Mouse (Mus musculus) heart, adult 9 months (tissue): ENCODE measurements around the gene Adgrf2.
A peak's percentile ranks its signal among the peaks of the same experiment; 100 is the strongest.

ENCODE experiments used
- DNase-seq, 2 experiments: peaks; one replicate each; pipeline ENCODE4 v3.0.0; 2022; ENCODE audit warnings: low spot score in 2 of 2

The Adgrf2 gene

DNA sequence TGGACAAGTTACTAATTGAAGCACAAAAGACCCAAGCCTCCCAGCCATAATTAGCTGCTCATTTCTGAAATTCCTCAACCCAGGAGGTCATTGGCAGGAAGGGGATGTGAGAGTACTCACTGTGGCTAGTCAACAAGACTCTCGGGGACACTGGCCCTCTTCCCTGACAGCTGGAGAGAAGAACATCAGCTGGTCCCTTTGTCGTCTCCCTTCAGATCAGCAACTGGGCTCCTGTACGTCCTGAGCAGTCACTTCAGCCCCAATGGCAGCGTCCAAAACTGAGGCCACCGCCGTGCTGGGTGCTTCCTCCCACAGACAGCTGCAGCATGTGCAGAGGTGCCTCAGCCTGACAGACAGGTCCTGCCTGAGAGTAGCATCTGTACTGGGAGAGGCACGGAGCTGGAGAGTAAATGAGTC lies at the start of gene Adgrf2:
Gene Adgrf2, minus strand, starts transcription at position 379 of the 417 bp plus-strand sequence.
- DNase-seq, result peak; percentile 47 to 64

DNA sequence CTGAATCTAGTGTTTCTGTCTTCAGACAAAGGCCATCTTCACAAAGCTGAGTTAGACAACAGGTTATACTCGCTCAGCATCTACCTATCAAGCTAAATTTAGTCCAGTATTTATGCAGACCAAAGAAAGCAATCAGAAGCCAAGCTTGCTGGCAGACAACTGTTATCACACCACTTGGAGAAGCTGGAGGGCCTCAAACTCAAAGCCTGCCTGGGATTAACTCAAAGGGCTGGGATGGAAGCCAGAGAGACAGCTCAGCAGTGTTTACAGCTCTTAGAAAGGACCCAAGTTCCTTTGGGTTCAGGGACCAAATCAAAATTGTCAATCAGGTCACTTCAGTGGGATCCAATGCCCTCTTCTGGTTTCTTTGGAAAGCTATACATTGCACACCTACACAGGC lies 48.8 kb upstream of the Adgrf2 start:
- peak in 1 of 2 experiments; percentile 22 for DNase-seq

DNA sequence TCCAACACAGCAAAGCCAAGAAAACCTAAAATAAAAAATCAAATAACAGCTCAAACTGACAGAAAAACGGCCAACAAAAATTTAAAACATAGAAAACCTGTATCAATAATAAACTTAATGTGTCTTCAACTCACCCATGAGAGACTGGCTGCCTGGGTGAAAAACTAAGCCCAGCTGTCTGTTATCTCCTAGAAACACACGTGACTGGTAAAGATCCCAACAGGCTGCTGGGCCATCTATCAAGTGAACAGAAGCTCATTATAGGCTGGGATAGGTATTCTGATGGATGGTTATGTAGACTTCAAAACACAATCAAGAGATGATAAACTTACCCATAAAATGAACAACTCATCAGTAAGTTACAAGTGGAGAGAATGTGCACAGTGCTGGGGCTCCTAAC lies 47.7 kb upstream of the Adgrf2 start:
- no peak for DNase-seq

DNA sequence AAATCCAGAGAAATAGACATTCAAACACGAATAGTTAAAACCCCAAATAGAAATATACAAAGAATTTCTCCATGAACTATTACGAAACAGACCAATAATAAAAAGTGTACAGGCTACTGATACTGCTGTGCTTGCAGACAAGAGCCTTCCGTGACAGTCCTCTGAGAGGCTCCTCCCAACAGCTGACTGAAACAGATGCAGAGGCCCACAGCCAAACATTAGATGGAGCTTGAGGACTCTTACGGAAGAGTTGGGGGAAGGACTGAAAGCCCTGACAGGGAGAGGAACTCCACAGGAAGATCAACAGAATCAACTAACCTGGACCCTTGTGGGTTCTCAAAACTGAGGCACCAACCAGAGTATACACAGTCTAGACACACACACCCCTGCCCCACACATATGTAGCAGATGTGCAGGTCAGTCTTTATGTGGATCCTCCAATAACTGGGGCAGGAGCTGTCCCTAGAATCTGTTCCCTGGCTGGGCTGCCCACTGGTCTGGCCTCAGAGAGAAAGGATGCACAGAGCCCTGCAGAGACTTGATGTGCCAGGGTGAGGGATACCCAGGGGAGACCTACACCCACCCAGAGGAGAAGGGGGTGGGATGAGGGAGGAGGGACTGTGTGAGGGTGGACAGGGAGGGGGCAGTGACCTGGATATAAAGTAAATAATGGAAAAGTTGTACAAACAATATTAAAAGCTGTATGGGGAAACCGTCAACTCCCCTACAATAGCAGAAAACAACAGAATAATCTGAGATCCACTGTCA lies 46.9 kb upstream of the Adgrf2 start:
- DNase-seq, result peak; percentile 24 to 39

DNA sequence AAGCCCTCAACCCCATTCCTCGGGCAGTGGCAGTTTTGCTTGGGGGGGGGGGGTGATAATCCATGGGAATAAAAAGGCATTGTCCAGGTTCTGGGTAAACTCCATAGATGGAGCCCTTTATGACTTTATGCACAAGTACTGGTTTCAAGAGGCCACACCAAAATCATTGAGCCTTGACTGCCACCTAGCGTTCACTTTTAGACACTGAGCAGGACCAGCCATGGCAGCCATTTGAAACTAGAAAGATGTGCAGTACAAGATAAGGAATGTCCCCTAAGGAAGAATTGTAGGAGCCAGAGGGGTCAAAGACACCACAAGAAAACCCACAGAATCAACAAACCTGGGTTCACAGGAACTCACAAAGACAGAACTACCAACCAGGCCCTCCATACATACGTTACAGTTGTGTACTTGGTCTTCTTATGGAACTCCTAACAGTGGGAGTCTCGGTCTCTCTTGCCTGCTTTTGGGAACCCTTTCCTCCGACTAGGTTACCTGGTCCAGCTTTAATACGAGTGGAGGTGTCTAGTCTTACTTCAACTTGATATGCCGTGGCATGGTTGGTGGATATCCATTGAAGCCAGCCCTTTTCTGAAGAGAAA lies 40.3 kb upstream of the Adgrf2 start:
- peak; percentile 16 to 49 for DNase-seq

DNA sequence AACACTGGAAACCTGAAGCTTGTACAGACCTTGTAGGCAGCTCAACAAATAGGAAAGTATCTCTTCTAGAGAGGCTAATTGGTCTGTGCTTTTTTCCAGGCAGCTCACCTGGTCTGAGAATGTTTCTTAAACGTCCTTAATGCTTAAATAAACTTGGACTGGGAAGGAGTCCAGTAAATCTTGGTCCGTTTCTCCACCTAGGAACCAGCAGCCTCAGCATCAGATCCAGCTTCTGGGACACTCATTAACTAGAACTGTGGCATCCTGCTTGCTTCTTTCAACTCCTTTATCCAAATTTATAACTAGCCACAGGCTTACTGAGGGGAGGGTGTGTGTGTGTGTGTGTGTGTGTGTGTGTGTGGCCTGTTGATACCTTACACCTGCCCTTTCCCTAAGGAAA lies 11.8 kb upstream of the Adgrf2 start:
- no peak for DNase-seq

DNA sequence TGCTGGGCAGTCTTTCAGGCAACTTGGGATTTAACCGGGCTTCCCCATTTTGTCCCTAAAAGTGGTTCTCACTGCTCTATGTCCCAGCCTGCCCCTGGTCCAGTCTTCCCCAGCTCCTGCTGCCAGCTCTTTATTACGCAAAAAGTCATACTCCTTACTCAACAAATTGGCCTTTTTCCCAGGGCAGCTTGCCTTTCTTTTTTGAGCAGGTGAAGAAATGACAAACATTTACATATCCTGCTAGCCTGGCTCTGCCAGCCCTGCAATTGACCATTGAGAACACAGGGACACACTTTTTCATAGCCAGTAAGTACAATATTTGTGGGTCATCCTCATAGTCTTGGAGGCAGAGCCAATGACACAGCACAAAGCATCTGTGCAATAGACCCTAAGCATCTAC lies 10.2 kb upstream of the Adgrf2 start:
- peak; percentile 18 to 69 for DNase-seq

DNA sequence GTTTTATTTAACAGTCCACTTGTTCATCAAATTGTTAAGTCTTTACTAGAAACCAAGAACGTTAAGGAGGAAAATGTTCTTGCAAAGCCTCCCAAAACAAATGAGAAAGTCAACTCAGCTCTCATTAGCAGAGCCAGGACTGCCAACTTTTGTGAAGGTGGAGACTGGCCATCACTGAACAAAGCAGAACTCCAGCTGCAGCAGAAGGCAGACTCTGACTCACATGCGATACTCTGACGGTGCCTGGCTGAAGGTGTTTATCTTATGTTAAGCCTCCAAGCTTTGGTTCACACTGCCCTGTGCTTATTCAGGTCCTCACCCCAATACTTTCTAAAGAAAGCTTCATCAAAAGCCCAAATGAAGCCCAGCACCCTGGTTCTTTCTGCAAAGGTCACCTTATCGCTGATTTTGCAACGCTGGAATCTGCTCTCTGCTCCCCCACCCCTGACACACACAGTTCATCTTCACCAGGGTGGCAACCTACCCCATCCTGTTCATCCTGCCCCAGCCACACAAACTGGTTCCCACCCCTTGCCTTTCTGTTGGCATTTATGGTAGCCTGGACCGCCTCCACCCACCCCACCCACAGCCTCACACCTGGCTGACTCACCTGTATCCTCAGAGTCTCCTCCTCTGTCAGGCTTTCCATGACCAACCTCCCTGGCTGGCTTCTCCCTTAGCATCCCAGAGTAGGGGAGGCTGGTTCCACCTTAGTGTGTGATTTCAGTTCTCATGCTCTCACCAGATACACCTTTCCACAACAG lies 3.9 kb upstream of the Adgrf2 start:
- no peak for DNase-seq

DNA sequence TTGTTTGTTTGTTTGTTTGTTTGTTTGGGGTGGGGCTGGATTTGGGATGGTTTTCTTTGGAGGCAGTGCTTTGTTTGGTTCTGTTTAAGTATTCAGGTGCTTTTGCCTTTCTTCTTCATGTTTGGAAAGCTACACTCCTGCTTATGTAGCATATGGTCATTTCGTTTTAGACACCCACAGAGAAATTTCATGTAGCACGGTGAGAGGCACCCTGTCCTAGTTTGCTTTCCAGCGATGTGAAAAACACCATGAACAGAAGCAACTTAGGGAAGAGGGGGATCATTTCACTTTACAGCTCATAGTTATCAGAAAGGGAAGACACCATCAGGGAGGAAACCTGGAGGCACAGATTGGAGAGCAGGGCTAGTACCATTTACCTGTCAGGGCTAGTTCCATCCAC lies 844 bp upstream of the Adgrf2 start:
- DNase-seq, result no peak

DNA sequence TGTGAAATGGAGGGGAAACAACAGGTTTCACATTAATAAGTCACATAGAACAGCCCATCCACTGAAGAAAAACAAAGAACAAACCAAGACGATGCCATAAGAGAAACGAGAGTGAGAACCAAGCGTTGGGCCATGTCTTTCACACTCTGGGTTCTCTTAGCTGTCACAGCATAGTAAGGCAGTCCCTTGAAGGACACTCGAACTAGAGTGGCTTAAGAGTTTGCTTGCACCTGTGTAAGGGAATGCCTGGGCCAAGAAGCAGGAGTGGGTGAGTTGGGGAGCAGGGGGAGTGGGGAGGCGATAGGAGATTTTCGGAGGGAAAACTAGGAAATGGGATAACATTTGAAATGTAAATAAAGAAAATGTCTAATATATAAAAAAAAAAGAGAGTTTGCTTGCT lies 3.2 kb downstream of the Adgrf2 start:
- DNase-seq, result no peak

DNA sequence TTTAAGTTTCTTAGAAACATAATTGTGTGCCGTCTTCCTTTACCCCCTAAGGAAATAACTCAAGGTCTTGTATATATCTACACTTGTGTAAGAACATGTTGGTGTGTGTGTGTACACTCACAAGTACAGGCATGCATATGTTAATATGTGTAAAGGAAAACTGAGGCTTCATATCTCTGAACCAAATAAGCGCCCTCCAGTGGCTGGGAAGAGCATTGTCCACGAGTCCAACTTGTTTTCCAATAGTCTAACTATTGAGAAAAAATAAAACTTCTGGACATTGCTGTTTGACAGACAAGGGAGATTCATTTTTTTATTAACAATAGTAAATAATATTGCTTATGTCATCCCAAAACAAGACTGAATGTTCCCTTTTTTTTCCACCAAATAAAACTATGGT lies 24.8 kb downstream of the Adgrf2 start:
- DNase-seq, result no peak

DNA sequence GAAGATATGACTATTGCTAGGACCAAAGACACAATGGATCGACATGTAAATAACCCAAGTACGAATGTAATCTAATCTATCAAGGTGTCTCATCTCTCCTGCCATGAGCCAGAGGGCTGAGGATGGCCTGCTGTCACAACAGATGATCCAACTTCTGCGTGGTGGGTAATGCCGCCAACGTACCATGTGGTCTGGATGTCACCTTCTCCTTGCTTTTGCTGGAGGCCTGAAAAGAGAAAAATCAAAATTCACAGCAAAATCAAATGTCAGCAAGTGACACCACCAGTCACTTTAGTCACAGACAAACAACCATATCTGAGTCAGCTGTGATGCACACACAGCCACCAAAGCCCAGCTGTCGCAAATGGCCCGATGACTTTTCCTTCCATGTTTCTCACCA lies 27.0 kb downstream of the Adgrf2 start:
- DNase-seq, result no peak

DNA sequence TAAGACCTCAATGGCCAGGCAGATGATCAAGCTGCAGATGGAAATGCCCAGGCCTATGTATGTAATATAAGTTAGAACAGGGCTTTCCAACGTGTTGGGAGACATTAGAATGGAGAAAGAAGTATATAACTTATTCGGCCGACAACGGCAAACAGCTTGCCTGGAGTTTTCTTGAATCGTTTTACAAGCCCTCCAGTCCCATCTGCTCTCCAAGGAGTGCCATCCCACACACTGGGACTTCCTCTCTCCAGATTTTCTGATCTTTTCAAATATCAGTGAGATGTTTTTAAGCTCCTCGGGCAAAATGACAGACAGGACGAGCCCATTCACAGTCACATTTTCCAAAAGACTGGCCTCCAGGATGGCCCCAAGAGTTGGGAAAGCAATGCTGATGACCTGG lies 31.3 kb downstream of the Adgrf2 start:
- no peak for DNase-seq

DNA sequence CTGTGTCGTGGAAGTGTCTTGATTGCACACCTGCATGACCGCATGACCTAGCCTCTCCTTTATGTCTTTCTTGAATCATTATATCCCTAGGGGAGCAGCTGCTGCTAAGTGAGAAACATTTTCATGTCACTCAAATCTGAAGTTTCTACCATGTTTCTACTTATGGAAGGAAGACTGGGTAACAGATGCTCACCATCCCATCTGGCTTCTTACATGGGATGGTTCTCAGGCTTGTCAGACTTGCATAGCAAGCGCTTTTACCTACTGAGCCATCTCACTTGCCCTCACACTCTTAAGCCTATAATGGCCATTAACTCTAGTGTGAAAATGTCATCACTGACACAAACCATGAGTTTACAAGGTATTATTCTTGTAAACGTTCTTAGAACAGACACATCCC lies 36.4 kb downstream of the Adgrf2 start:
- no peak for DNase-seq

DNA sequence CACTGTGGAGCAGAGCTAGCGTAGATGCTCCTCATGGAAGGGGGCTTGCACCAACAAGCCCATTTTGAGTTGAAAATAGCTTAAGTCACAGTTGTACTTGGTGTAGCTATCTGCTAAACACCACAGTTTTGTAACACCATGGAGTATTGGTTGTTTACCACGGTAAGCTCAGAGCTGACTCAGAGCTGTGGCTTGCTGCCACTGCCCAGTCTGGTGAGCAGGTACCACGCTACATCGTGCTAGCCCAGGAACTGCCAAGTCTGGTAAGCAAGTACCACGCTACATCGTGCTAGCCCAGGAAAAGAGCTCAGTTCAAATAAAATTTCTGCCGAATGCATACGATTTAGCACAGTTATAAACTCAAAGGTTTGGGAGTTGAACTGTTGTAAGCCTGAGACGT lies 39.8 kb downstream of the Adgrf2 start:
- DNase-seq, result no peak

DNA sequence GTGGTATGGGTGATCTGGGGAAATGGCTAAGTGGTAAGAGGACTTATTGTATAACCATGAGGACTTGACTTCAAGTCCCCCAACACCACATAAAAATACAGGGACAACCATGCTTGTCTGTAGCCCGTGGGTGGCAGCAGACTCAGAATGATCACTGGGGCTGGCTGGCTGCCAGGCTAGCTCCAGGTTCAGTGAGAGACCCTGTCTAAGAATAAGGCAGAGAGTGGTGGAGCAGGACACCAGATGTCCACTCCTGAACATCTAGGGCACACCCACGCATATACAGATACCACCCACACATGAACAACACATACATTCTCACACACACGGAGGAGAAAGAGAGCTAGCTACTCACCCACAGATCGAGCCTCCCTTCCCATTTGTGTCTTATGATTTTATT lies 47.2 kb downstream of the Adgrf2 start:
- no peak for DNase-seq

DNA sequence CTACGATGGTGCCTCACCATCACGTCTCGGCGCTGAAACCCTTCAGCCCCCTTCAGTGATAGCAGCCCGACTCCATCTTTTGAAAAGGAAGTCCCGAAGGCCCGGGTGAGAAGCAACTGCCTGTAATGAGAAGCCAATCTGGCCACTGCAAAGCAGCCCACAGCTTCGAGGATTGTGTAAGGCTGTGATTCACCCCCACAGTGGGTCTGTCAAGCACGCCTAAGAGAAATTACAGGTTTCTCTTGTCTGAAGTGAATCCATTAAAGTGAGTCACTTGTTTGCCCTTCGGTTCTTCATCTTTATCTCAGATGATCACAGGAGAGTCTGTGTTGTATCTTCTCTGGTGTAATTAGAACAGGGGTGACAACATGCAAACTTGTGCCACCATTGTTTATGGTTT lies 49.8 kb downstream of the Adgrf2 start, which contains the start of gene Adgrf4:
Gene Adgrf4, minus strand, starts transcription at position 149 of the 400 bp plus-strand sequence.
- DNase-seq, result no peak

DNA sequence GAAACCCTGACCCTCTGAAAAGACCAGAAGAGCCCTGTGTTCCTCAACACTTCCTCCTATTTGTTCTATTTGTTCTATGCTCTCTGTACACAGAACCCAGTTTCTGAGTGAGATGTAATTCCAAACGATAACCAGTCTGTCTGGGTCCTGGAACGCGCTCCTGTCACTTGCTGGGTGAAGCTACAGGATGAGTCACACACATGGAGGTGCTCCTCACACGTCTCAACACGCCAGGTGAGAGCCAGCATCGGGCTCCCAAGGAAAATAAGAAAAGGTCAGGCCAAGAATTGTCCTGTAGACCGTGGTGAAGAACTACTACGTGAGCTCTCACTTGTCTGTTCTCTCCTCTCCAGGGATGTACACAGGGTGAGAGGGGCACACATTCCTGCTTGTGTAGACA lies 51.4 kb downstream of the Adgrf2 start:
- DNase-seq, result no peak
